Mouse (Mus musculus) heart, embryonic 12.5 days (tissue): Measurements from ENCODE around the gene Syt7. TPM values are rescaled to one million over a fixed set of nuclear protein-coding genes. Genes with fewer than 3 reads are reported as not detected.

Experiments
- ATAC-seq: fragments of 200-750 bp; cut with Nextera tagmentation; 2 replicates; pipeline ENCODE4 v1.8.0; 2017; ENCODE audit warnings: moderate TSS enrichment, moderate library complexity; ENCODE audit not compliant: insufficient number of reproducible peaks, low FRiP score
- H3K27ac ChIP-seq: fragments of 300-500 bp; sonication (generic); 2 replicates; pipeline ENCODE4 v1.5.1; 2016; ENCODE audit warnings: mild to moderate bottlenecking, moderate library complexity; ENCODE audit not compliant: poor library complexity, severe bottlenecking
- H3K27me3 ChIP-seq: fragments of 300-500 bp; sonication (generic); replicated peaks from 2 replicates; pipeline ENCODE4 v1.6.1; 2016; ENCODE audit warnings: mild to moderate bottlenecking, moderate library complexity
- H3K36me3 ChIP-seq: fragments of 300-500 bp; sonication (generic); 2 replicates; pipeline ENCODE4 v1.6.1; 2016; ENCODE audit warnings: mild to moderate bottlenecking, moderate library complexity
- H3K4me1 ChIP-seq: fragments of 300-500 bp; sonication (generic); replicated peaks from 2 replicates; pipeline ENCODE4 v1.6.1; 2016; ENCODE audit warnings: mild to moderate bottlenecking
- H3K4me2 ChIP-seq: fragments of 300-500 bp; sonication (generic); 2 replicates; pipeline ENCODE4 v1.6.1; 2016; ENCODE audit warnings: mild to moderate bottlenecking, moderate library complexity
- H3K4me3 ChIP-seq: fragments of 300-500 bp; sonication (generic); 2 replicates; pipeline ENCODE4 v1.5.1; 2016; ENCODE audit warnings: mild to moderate bottlenecking
- H3K9ac ChIP-seq: fragments of 300-500 bp; sonication (generic); 2 replicates; pipeline ENCODE4 v1.6.1; 2016; ENCODE audit warnings: mild to moderate bottlenecking, moderate library complexity
- H3K9me3 ChIP-seq: fragments of 300-500 bp; sonication (generic); replicated peaks from 2 replicates; pipeline ENCODE4 v1.6.1; 2016; ENCODE audit warnings: mild to moderate bottlenecking, moderate library complexity
- WGBS: fragments of 180-500 bp; shearing (Covaris S2); methylation state at CpG from one replicate; pipeline ENCODE4 v1.1.7; 2016; 5-methylcytosine and 5-hydroxymethylcytosine counted together
- polyA plus RNA-seq: library from polyadenylated mRNA; unstranded; fragments of >200 nt; fragmentation: Nextera tagmentation; extraction: Ambion mirVana; gene quantifications from 2 replicates; pipeline ENCODE4 v1.2.1, GENCODE M21; 2016

The Syt7 gene
- polyA plus RNA-seq = 0.59 and 1.3 TPM in 2 replicates

DNA sequence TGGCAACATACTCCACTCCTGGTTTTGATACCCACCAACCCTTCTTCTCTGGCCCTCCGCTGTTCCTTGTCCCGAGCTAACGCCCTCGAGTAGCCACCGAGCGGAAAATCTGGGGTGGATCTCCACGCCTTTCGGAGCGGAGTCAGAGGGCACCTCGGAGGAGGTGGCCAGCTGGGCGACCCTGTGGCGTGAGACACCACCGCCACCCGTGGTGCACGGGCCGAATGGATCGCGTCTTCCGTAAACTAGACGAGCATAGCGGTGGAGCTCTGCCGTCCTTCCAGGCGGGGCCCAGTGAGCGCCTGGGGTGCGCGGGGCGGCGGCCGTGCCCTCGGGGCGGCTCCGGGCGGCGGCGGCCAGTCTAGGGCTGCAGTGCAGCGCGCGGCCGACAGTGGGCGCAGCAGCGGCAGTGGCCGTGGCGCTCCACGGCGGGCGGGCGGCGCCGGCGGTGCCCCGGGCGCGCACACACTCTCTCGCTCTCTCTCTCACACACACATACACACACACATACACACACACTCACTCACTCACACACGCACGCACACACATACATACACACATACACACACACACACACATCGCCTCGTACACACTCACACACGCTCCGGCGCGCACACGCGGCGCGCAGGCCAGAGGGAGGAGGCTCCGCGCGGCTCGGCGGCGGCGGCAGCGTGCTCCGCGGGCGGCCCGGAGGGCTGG lies at the start of gene Syt7:
TSS of gene Syt7 (plus strand) at position 476 of the 699 bp plus-strand sequence.
- Histone ChIP-seq H3K4me2 (peak within 1 kb of the TSS; percentile 87), H3K27me3 (peaks cover 74% of the 10 kb centered on the region), H3K27ac (no peak within 1 kb of the TSS), H3K9ac (peak within 1 kb of the TSS; percentile 68), H3K4me1 (peaks cover 15% of the 10 kb centered on the region), H3K9me3 (no peaks in the 10 kb centered on the region), H3K4me3 (peak within 1 kb of the TSS; percentile 61), H3K36me3 (no peaks in the 10 kb centered on the region)
- WGBS = 1% methylated on average over 70 of the region's 78 CpGs
- peak; percentile 75 for ATAC-seq

DNA sequence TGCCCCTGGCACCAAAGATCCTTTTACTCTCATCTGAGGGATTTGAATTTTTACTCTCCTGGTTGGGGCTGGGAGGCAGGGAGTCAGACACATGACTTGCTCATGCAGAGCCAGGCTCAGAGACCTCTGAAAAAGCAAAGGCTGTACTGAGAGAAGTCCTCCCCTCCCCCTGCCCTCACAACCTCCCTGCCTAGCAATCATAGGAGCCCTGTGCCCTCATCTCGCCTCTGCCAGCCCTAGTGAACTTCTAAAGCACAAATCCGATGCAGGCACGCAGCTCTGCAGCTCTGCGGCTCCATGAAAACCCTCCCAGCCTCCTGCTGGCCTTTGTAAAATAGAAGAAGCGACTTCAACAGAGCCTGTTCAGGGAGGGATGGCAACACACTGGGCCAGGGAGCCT lies 49.6 kb upstream of the Syt7 start:
- H3K9ac ChIP-seq = no peak overlapping the region
- H3K4me1 ChIP-seq = peaks cover 21% of the 10 kb centered on the region
- no peak overlapping the region for H3K27ac ChIP-seq
- no peaks in the 10 kb centered on the region for H3K9me3 ChIP-seq
- no peak overlapping the region for H3K4me2 ChIP-seq
- no peak overlapping the region for H3K4me3 ChIP-seq
- peaks cover 69% of the 10 kb centered on the region for H3K27me3 ChIP-seq
- ATAC-seq = no peak
- no peaks in the 10 kb centered on the region for H3K36me3 ChIP-seq
- WGBS = 31% methylated on average over 5 of the region's 5 CpGs

DNA sequence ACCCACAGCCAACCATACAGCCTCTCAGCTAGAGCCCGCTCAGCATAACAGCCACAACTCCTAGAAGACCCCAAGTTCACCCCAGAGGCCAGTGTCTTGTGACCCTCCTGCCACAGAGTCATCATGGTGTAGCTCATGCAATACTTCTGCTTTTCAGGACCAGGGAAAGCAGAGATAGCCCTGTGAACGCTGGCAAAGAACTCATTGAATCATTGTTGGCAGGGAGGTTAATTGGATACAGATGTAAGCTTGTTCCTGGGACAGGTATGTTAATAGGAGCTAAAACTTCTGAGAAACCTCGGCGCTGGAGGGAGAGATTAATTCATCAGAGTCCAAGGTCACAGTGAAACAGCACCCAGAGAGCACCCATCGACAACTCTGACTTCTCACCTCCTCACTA lies 48.2 kb upstream of the Syt7 start:
- Histone ChIP-seq H3K9ac (no peak overlapping the region), H3K27ac (no peak overlapping the region), H3K36me3 (no peaks in the 10 kb centered on the region), H3K27me3 (peaks cover 69% of the 10 kb centered on the region), H3K4me2 (no peak overlapping the region), H3K4me1 (peaks cover 21% of the 10 kb centered on the region), H3K9me3 (no peaks in the 10 kb centered on the region), H3K4me3 (no peak overlapping the region)
- ATAC-seq = no peak
- 36% methylated on average over 5 of the region's 5 CpGs for WGBS

DNA sequence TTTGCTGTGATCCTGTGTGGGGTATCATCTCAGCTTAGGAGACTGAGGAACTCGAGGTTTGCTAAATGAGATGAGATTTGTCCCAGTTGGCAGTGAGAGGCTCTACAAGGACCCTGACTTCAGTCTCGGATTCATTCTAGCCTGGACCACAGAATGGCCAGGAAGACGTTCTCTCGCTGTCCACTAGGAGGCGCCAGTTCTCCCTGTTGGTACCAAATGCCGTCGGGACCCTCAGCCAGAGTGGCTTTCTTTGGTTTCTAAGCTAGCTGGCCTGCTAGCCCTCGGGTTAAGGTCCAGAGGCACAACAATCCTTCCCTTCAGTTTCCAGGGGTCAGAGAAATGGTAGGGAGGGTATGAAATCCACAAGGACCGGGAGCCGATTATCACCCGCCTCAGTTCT lies 47.7 kb upstream of the Syt7 start:
- ATAC-seq = no peak
- Histone ChIP-seq H3K36me3 (no peaks in the 10 kb centered on the region), H3K9me3 (no peaks in the 10 kb centered on the region), H3K27me3 (peaks cover 66% of the 10 kb centered on the region), H3K4me2 (no peak overlapping the region), H3K27ac (peak overlapping the region; percentile 82; the same call in 1 of the 2 replicates), H3K9ac (no peak overlapping the region), H3K4me3 (no peak overlapping the region), H3K4me1 (peaks cover 21% of the 10 kb centered on the region)
- WGBS = 17% methylated on average over 11 of the region's 11 CpGs

DNA sequence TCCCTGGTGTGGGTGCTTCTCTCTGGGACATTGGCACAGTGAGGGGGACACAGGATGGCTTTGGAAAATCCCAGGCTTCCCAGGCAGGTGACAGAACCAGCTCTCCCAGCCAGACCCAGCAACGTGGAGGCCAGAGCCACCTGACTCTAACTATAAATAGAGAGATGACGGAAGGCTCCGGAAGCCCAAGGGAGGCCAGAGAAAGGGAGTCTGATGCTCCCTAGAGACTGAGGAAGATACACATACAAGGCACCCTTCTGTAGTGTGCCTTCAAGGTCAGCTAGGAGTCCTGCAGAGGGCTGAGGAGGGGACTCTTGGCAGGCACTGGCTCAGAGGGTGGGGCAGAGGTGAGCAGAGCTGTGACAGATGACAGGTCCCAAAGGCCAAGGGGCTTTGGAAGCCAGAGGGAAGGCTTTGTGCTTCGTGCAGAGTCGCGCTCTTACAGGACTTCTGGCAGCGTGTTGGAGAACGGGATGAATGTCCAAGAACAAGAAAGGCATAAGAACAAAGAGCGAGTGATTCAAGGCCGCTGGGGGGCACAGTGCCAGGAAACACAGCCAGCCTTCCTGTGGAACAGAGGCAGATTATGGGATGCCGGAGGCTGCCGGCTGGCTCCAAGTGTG lies 47.0 kb upstream of the Syt7 start:
- peak overlapping the region; percentile 39 for H3K4me2 ChIP-seq
- H3K36me3 ChIP-seq = no peaks in the 10 kb centered on the region
- no peak overlapping the region for H3K4me3 ChIP-seq
- peaks cover 21% of the 10 kb centered on the region for H3K4me1 ChIP-seq
- peak; percentile 48 for ATAC-seq
- 37% methylated on average over 12 of the region's 12 CpGs for WGBS
- H3K9ac ChIP-seq = no peak overlapping the region; the same call in 1 of the 2 replicates
- H3K27me3 ChIP-seq = peaks cover 58% of the 10 kb centered on the region
- peak overlapping the region; percentile 82 for H3K27ac ChIP-seq
- no peaks in the 10 kb centered on the region for H3K9me3 ChIP-seq

DNA sequence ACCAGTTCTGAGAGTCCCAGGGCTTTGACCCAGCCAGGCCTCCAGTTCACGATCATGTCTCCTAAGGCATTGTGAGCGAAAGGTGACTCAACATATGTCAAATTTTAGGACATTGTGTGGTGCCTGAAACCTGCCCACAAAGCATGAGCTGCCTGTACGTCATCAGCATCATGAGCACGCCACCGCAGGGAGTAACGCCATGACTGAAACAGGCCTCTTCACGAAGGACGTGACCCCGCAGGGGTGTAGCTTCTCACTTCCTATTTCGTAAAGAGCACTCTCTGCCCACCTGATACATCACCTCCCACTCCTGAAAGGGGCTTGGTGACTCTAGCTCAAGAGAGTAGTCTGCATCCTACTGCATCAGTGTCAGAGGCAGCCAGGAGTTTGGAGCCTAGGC lies 45.0 kb upstream of the Syt7 start:
- Histone ChIP-seq H3K4me1 (peaks cover 21% of the 10 kb centered on the region), H3K9ac (no peak overlapping the region), H3K4me3 (no peak overlapping the region), H3K27me3 (peaks cover 42% of the 10 kb centered on the region), H3K9me3 (no peaks in the 10 kb centered on the region), H3K36me3 (no peaks in the 10 kb centered on the region), H3K27ac (no peak overlapping the region), H3K4me2 (no peak overlapping the region)
- no peak for ATAC-seq
- 74% methylated on average over 10 of the region's 10 CpGs for WGBS

DNA sequence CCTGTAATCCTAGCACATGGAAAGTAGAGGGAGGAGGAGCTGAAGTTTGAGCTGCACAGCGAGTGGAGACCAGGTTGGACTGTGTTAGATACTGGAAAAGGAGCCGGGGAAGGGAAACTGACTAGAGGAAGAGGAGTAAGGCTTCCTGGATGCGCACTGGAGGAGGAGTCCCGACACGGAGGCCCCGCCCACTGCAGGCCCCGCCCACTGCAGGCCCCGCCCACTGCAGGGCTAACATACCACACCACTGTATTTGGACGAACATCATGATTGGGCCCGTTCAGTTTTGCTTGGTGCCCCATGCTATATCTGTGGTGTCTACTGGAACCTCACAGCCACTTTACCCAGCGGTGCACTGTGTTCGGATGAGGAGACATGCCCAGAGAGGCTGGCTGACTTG lies 43.2 kb upstream of the Syt7 start:
- Histone ChIP-seq H3K4me3 (no peak overlapping the region), H3K9ac (no peak overlapping the region), H3K36me3 (no peaks in the 10 kb centered on the region), H3K9me3 (no peaks in the 10 kb centered on the region), H3K27me3 (peaks cover 28% of the 10 kb centered on the region), H3K4me1 (peaks cover 21% of the 10 kb centered on the region), H3K27ac (no peak overlapping the region), H3K4me2 (no peak overlapping the region)
- peak; percentile 27; the same call in 1 of the 2 replicates for ATAC-seq
- WGBS = 32% methylated on average over 12 of the region's 12 CpGs

DNA sequence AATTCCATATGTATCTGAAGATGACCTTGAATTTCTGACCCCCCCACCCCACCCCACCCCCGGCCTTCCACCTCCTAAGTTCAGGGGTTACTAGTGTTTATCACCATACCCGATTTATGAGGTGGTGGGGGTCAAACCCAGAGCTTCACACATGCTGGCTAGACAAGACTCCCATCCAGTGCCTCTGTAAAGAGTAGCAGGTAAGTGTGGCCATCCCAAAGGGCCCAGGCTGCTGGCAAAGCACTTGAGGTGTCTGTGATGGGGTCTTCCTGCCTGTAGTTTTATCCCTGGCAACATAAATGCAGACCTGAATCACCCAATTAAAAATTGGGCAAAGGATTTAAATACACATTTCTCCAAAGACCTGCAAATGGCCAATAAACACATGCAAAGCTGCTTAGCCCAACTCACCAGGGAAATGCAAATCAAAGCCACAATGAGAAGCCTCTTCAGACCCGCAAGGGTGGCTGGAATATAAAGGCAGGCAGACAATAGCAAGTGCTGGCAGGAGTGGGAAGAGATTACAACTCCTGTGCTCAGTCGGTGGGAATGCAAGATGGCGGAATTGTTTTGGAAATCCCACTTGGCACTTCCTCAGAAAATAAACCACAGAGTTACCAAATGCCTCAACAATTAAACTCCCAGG lies 41.1 kb upstream of the Syt7 start:
- no peak for ATAC-seq
- no peak overlapping the region for H3K4me3 ChIP-seq
- WGBS = 46% methylated on average over 5 of the region's 5 CpGs

DNA sequence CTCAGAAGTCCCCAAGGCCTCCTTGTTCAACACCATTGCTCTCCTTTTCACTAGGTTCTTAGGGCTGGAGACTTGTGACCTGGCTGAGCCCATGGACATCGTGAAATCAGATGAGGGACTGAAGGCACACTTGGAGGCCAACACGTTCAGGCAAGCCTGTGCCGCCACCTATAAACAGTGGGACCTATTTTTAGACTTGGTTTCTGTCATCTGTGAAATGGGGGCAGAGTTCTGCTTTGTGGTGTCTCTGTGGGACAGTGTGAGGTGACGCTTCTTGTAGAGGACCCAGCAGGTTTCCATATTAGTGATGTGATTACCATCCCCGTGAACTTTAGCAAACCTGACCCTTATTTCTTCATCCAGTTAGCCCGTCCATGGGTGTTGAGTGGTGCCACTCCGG lies 36.7 kb upstream of the Syt7 start:
- no peaks in the 10 kb centered on the region for H3K9me3 ChIP-seq
- H3K27ac ChIP-seq = no peak overlapping the region
- H3K36me3 ChIP-seq = no peaks in the 10 kb centered on the region
- no peak overlapping the region for H3K4me2 ChIP-seq
- H3K4me3 ChIP-seq = no peak overlapping the region
- no peak overlapping the region for H3K9ac ChIP-seq
- H3K27me3 ChIP-seq = peaks cover 17% of the 10 kb centered on the region
- no peak for ATAC-seq
- H3K4me1 ChIP-seq = peaks cover 7% of the 10 kb centered on the region
- WGBS = 74% methylated on average over 7 of the region's 7 CpGs

More for the DNA sequence above, 41.1 kb upstream of the Syt7 start:
- Histone ChIP-seq H3K27me3 (peaks cover 24% of the 10 kb centered on the region), H3K9me3 (no peaks in the 10 kb centered on the region), H3K36me3 (no peaks in the 10 kb centered on the region), H3K4me1 (peaks cover 3% of the 10 kb centered on the region; the same call in 1 of the 2 replicates), H3K27ac (no peak overlapping the region), H3K9ac (no peak overlapping the region), H3K4me2 (no peak overlapping the region)

DNA sequence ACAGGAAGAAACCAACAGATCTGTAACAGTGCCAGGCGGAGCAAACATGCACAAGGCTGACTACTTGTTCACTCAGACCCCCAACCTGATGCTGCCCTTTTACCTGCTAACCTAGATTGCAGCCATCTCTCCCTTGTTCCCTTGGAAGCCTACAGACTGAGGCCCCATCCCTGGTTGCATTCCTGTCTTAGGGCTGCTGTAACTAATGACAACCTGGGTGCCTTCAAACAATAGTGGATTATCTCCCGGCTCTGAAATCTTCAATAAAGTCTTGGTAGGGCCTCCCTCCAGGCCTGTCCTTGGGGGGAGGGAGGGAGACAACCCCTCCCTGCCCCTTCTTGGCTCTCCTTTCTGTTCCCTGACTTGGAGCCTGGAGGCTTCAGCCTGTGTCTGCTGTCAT lies 34.1 kb upstream of the Syt7 start:
- Histone ChIP-seq H3K36me3 (no peaks in the 10 kb centered on the region), H3K27me3 (peaks cover 23% of the 10 kb centered on the region), H3K4me3 (no peak overlapping the region), H3K4me2 (no peak overlapping the region), H3K9ac (no peak overlapping the region), H3K9me3 (no peaks in the 10 kb centered on the region), H3K4me1 (peaks cover 8% of the 10 kb centered on the region), H3K27ac (no peak overlapping the region)
- no peak for ATAC-seq
- 66% methylated on average over 2 of the region's 2 CpGs for WGBS

DNA sequence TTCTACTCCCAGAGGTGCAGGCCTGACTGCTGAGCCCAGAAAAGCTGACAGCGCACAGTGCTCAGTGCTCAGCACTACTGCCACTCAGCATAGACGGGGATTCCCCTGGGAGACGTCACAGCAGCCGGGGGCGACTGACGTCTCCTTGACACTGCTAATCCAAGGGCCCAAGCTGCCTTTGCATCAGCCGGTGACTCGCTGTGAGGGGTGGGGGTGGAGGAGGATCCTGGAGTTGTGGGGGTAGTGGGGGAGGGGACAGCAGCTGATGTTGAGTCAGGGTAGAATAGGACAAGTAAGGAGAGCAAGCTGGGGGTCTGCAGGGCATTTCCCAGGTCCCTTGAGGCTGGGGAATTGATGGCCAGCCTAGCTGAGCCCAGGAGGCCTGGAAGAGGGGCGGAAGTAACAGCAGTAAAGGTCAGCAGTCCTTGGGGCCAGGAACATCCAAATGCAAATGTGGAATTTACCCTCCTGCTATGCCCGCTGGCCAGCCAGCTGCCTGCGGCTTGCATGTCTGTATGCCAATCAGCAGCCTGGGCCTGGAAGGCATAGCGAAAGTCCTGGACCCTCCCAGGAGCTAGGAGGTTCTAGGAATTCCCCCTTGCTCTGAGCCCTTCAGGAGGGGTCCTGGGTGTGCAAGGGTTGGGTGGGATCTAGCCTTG lies 31.9 kb upstream of the Syt7 start:
- 6% methylated on average over 12 of the region's 12 CpGs for WGBS
- Histone ChIP-seq H3K4me2 (no peak overlapping the region), H3K9ac (0 out of 2 replicates have a peak overlapping the region, but pooled peaks have one; percentile 15), H3K4me3 (no peak overlapping the region), H3K27me3 (peaks cover 23% of the 10 kb centered on the region), H3K27ac (no peak overlapping the region), H3K36me3 (no peaks in the 10 kb centered on the region), H3K9me3 (no peaks in the 10 kb centered on the region), H3K4me1 (peaks cover 8% of the 10 kb centered on the region)
- no peak for ATAC-seq
